Mouse (Mus musculus): Measurements from ENCODE around the gene Rasd1.
A peak's percentile ranks its signal among the peaks of the same experiment; 100 is the strongest.
"Not testable (repeated sequence)": the region's sequence is repeated elsewhere in the genome, so short reads cannot be mapped to it uniquely, and the experiment has no call there.

Rasd1 gene

DNA sequence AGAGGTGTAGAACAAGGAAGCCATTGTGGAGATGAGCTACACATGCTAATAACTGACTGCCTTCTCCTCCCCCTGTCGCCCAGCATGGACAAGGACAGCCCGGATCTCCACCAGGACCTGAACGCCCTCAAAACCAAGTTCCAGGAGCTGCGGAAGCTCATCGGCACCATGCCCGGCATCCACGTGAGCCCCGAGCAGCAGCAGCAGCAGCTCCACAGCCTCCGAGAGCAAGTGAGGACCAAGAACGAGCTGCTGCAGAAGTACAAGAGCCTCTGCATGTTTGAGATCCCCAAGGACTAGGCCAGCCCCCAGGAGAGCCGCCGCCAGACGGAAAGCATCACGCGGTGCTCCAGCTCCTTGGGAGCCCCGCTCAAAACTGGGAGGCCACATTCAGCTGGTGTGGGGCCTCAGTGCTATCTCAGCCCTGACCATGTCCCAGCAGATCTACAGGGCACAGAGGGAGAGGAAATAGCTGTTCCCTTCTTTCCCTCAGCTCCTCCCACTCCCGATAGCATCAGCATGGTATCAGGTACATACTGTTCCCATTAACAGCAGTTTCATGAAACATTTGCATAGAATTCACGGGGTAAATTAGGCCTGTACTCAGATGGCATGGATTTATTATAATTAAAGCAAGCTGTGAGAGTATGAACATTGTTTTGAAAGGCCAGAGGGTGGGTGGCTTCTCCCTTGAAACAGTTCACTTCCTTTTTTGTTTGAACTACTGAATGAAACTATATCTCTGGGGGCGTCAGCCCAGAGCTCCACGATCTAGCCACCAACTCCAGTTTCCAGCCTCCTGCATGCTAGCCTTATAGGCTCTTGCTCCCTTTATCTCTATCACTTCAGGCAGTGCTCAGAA lies 4.0 kb downstream of the Rasd1 start:
- DNase-seq (ENCODE audit: low spot score in 2 of 2): no peak

DNA sequence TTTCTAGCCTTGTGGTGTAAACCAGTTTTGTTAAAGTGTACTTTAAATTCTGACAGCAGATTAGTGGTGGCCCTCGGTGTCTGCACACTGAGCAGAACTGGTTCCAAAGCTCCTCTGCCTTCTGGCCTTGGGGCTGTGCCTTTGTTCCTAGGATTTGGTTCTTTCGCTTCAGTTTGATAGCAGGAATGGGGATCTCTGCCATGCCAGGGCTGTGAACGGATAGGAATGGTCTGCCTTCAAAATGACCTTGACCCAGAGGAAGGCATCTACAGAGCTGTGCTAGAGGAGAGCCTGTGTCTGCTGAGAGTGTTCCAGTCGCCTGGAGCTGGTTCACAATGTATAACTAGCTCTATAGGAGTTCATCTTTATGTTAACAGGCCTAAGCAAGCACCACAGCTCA lies 5.3 kb downstream of the Rasd1 start:
- DNase-seq (ENCODE audit: low spot score in 2 of 2): no peak

DNA sequence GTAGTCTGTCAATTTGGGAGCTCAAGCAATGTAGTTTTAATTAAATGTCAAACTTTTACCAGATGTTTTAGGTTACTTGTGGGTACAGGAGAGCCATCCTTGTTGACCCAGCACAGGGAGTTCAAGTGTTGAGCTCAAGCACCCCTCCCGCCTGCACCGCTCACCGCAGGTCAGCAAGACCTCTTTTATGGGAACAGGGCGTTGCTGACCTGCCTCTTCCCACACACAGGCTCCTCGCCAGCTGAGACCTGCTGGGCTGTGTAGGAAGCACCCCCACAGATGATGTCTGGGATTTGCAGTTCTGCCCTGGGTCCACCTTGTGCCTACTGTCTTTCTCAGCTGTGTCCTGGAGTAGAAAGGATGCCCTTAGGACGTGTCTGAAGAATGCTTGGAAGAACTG lies 8.0 kb downstream of the Rasd1 start:
- no peak for DNase-seq (ENCODE audit: low spot score in 2 of 2)

DNA sequence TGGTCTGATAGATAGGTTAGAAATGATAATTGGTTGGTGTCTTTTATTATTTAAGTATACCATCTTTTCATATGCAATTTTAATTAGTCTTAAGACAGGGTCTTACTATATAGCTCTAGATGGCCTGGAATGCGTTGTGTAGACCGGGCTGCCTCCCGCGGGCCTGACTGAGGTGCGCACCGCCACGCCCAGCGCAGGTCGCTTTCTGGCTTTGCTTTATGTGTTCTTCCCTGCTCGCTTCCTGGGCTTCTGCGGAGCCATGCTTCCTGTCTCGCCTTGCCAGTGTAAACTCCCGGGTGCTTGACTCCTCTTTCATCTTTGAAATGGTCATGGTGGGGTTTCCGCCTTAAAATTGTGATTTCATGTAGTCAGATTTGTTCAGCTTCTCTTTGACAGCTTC lies 11.9 kb downstream of the Rasd1 start:
- no peak for DNase-seq (ENCODE audit: low spot score in 2 of 2)

DNA sequence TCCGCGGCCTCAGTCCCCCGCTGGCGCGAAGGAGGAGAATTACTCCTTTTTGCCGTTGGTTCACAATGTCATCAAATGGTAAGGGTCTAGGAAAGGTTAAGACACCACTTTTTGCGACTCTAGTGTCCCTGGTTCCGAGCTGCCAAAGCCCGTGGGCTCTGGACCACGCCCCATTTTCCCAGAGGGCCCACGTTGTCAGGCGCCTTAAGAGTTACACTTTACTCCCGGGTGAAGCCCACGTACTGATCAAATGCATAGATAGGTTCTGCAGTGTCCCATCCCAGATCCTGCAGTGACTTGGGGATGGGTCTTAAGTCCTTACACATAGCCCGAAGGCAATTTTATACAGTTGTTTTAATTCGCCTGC lies 16.4 kb downstream of the Rasd1 start:
- DNase-seq (ENCODE audit: low spot score in 2 of 2): no peak

DNA sequence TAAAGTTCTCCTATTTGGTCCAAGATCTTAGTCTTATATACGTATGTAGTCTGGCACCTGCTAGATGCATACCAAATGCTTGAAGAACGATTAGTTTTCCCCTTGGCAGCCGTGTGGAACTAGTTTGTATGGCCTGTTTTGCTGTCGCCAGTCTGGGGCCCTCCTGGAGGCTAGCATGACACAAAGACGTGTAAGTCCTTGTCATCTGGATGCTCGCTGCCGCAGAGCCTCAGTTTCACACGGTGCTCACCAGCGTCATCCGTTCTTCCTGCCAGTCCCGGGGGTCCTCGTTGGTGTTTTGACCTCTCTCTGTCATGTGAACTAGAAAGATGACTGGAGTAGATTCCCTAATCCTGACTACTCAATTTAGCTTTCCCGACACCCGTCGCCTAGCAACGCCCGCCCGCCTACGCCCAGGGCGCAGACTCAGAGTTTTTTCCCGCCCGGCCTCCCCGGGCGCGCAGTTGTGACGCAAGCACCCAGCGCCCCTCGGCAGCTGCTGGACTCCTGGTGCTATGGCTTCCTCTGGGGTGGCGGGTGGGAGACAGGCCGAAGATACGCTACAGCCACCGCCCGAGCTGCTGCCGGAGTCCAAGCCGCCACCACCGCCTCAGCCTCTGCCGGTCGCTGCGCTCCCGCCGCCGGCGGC lies 16.9 kb downstream of the Rasd1 start, which contains the start of gene Med9:
Med9 (plus strand) TSS at position 455 of the 649 bp plus-strand sequence.
- DNase-seq (ENCODE audit: low spot score in 2 of 2): peak; percentile 98

DNA sequence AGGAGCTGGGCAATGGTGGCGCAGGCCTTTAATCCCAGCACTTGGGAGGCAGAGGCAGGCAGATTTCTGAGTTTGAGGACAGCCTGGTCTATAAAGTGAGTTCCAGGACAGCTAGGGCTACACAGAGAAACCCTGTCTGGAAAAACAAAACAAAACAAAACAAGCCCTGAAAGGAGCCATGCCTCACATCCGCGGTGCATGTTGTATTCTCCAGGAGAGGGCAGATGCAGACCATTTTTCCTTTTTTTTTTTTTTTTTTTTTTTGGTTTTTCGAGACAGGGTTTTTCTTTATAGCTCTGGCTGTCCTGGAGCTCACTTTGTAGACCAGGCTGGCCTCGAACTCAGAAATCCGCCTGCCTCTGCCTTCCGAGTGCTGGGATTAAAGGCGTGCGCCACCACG lies 19.9 kb downstream of the Rasd1 start:
- DNase-seq (ENCODE audit: low spot score in 2 of 2): not testable (repeated sequence)

DNA sequence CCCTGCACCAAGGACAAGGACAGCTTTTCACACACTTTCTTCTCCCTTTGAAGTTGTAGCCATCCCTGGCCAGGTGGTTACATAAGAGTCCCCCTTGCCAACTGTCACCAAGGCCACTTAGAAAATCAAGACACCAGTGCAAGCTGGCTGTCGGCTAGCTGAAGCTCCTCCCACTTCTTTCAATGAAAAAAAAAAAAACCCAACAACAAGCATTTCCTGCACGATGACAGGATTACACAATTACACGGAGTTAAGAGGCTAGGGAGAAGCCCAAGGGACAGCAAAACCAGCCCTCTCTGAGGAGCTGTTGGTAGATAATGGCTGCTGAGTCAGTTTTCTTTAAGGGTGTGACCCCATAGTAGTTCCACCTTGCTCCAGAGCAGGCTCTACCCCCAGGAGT lies 23.4 kb downstream of the Rasd1 start:
- no peak for DNase-seq (ENCODE audit: low spot score in 2 of 2)

DNA sequence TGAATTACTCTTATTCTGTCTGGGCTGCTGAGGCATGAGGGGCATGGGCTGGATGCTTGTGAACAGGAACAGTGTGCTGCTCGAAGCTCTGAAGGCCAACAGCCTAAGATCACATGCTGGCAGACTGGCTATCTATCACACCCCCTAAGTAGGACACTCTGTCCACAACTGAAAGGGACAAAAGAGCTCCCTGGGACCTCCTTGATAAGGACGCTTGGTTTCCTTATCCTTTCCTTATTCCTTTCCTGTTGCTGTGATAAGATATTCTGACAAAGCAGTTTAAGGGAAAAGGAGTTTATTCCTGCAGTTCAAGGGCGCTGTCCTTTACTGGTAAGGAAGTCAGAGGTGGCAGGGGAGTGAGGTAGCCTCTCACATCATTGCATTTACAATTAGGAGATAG lies 24.1 kb downstream of the Rasd1 start:
- DNase-seq (ENCODE audit: low spot score in 2 of 2): no peak

DNA sequence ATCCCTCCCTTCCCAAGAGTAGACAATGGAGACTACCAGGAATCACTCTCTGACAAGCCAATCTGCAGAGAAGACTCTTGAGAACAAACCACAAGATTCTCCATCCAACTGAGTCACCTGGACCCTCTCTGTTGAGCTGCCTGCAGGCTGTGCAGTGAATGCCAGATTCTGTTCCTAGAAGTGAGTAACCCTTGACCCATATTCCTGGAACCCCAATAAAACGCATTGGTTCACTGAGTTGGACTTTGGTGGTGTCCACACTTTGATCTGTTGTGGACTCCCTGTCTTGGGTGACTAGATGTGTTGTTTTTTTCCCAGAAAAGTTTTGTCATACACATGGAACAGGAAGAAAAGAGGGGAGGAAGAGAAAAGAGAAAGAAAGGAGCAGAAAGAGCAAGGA lies 24.9 kb downstream of the Rasd1 start:
- no peak for DNase-seq (ENCODE audit: low spot score in 2 of 2)

DNA sequence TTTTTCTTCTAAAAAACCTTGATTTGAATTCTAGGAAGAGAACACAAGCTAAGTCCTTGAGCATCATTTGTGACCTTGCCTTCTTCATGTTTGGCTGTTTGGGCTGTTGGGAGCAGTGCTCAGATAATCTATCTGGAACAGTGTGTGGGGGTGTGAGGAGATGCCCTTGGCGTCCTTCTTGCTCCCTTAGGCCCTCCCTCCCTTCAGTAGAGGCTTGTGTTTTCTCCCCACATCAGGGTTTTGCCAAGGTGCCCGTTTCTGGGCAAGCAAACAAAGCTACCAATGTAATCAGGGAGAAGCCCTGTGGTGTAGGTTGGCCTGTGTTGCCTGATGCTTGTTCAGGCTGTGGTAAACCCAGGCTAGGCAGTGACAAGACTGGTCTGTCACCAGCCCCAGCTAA lies 27.1 kb downstream of the Rasd1 start:
- no peak for DNase-seq (ENCODE audit: low spot score in 2 of 2)

DNA sequence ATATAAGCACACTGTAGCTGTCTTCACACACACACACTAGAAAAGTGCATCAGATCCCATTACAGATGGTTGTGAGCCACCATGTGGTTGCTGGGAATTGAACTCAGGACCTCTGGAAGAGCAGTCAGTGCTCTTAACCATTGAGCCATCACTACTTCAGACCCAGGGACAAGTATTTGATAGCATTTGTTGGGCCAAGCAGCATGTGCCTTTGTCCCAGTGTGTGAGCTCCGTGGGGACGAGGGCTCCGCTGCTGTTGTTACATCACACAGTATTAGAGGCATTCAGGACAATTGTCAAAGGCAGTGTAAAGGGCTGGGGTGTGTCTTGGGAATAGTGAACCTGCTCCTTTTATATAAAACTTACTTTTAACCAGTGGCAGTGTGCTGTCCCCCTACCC lies 27.7 kb downstream of the Rasd1 start:
- no peak for DNase-seq (ENCODE audit: low spot score in 2 of 2)

DNA sequence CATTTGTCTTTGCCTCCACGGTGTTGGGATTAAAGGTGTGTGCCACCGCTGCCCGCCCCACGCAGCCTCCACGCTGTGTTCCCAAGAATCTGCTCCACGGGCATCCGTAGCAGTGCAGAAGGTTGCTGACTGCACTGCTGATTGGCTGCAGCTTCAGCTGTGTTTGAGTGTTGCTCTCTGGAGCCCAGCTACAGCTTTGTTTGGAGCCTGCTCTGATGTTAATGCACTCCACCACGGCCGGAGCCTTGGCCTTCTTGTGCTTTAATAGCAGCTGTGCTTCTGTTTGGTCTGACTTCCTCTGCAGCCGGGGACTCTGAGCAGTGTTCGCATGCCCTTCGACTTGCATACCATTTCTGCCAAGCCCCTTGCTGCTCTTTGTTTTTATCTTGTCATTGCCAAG lies 30.8 kb downstream of the Rasd1 start:
- no peak for DNase-seq (ENCODE audit: low spot score in 2 of 2)

DNA sequence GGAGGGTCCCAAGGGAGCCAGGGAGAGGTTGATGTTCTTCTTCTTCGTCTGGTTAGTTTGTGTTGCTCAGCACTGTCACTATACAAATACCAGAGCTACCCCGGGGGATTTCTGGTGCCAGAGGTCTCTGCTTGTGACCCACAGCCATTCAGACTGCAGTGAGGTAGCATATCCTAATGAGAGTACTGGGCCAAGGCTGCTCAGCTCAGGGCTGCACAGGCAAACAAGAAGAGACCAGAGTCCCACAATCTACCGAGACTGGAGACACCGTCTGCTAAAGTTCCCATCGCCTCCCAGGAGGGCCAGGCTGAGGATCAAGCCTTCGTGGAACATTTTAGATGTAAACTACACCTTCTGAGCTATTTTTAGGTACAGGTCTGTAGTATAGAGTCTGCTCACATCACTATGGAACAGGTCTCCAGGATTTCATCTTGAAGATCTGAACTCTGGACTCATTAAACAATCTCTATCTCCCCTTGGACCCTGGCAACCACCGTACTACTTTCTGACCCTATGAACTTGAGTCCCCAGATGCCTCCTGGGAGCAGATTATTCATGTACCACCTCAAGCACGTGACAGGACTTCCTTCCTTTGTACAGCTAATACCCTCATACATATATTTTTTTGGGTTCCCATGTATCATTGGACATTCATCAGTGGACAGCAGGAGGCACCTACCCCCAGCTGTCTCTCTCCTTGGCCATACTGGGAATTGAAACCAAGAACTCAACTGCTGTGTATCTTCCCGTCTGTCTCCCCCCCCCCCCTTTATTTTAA lies 32.0 kb downstream of the Rasd1 start:
- no peak for DNase-seq (ENCODE audit: low spot score in 2 of 2)

DNA sequence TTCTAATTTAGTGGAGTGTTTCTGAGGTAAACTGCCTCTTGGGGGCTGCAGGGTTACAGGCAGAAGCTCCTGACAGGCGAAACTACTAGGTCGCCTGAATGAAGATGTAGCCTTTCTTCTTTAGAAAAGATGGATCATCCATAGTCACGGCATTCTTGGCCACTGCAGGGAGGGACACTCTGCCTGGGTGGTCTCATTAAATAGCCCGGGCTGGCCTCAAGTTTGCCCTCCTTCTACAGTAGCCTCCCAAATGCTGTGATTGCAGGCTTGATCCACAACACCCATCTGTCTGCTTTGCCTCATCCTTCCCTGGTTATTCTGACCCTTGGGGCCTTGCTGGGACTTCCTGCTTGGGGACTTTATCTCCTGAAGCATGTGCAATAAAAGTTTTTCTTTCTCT lies 34.7 kb downstream of the Rasd1 start:
- DNase-seq (ENCODE audit: low spot score in 2 of 2): no peak

DNA sequence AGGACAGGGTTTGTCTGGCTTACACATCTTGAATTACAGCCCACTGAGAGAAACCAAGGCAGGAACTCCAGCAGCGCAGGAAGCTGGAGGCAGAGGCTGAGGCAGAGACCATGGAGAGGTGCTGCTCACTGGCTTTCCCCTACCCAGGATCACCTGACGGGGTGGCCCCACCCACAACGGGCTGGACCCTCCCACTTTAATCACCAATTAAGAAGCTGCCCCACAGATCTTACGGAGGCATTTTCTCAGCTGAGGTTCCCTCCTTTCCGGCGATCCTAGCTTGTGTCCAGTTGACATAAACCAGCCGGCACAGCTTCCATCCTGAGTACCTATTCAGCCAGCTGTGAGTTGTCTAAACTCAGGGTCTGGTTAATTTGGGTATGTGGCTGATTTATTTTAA lies 43.5 kb downstream of the Rasd1 start:
- no peak for DNase-seq (ENCODE audit: low spot score in 2 of 2)

DNA sequence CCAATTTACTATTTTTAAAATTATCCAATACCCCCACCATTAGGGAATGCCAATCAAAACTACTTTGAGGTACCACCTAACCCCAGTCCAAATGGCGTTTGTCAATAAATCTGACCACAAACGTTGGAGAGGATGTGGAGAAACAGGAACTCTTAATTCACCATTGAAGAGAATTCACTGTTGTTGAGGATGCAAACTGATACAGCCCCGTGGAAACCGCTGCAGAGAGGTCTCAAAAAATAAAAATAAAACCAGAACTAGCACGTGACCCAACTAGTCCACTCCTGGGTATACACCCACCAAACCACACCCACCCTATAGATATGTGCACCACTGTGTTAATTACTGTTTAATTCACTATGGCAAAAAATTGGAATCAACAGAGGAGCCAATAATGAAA lies 44.4 kb downstream of the Rasd1 start:
- DNase-seq (ENCODE audit: low spot score in 2 of 2): no peak

DNA sequence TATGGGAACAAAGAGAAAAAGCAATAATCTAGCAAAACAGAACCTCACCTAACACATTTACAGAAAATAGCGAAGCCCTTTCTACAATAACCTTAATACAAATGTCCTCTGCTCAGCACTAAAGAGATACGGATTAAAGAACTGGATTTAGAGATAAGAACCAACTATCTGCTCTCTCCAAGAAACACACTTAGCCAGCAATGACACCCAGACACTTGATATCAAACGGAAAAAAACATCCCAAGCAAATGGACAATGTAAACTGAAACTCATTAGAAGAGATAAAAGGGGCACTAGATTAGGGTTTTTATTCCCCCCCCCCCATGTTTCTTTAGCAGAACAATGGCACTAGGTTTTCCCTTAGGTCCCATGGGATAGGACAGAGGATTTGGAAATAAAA lies 45.3 kb downstream of the Rasd1 start:
- no peak for DNase-seq (ENCODE audit: low spot score in 2 of 2)

DNA sequence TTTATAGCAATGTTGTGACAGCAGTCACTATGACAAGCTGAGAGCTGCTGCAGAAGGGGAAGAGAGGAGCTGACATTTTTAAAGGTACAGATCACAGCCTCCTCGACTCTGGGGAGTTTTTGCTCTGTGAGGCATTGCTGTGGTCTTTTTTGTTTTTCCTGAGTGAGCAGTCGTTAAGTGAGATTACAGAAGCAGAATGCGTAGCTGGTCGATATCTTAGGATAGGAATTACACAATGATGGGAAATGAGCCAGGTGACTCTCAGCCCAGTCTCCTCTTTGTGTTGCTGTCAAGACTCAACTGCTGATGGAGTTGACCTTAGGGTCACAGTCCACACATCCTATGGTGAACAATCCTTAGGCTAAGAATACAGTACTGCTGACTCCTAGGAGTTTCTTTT lies 46.7 kb downstream of the Rasd1 start:
- no peak for DNase-seq (ENCODE audit: low spot score in 2 of 2)

DNA sequence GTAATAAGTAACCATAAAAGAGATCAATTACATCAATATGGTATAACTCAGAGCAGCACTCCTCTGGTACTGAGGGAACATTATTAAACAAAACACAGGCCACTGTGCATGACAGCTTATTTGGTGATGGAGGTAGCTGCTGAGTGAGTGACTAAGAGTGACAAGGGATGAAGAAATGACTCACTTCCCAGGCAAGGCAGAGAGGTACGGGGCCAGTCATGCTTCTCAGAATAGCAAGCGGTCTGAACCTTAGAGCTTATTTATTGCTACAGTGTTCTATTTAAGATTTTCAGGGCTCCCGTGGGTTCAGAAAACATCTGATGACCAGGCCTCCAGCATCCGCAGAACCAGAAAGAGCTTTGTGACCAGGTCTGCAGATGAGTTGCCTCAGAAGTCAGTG lies 51.0 kb downstream of the Rasd1 start:
- no peak for DNase-seq (ENCODE audit: low spot score in 2 of 2)

Data from right cerebral cortex, postnatal 10 days (tissue).